Mouse (Mus musculus): ENCODE data around the gene Gm3194.
"Not testable (repeated sequence)": the region's sequence is repeated elsewhere in the genome, so short reads cannot be mapped to it uniquely, and the experiment has no call there.

Gm3194 gene

GRCm38 (mm10) chr14:5455367-5455766 lies at the start of gene Gm3194:
Gene Gm3194, minus strand, starts transcription at chr14:5455467.
- not testable (repeated sequence) for DNase-seq

GRCm38 (mm10) chr14:5501374-5501773 lies 46.1 kb upstream of the Gm3194 start, which contains the start of gene Gm3488:
Gene Gm3488, plus strand, starts transcription at chr14:5501674.
- not testable (repeated sequence) for DNase-seq

GRCm38 (mm10) chr14:5483907-5484306 lies 28.6 kb upstream of the Gm3194 start, which contains the start of gene Gm3187:
Gene Gm3187, plus strand, starts transcription at chr14:5484207.
- not testable (repeated sequence) for DNase-seq

GRCm38 (mm10) chr14:5477730-5478129 lies 22.5 kb upstream of the Gm3194 start, which contains the start of gene Gm8246:
Gene Gm8246, minus strand, starts transcription at chr14:5477830.
- DNase-seq: not testable (repeated sequence)

GRCm38 (mm10) chr14:5460469-5460868 lies 5.2 kb upstream of the Gm3194 start:
- not testable (repeated sequence) for DNase-seq

GRCm38 (mm10) chr14:5388949-5389348 lies 66.3 kb downstream of the Gm3194 start, which contains the start of gene Gm3500:
Gene Gm3500, minus strand, starts transcription at chr14:5389049.
- DNase-seq: not testable (repeated sequence)
